Mouse (Mus musculus) heart, adult 10 weeks (tissue): ENCODE data around the gene Katnbl1. TPM values are rescaled to one million over a fixed set of nuclear protein-coding genes. Genes with fewer than 3 reads are reported as not detected.

ENCODE experiments used
- polyA plus RNA-seq: library from polyadenylated mRNA; stranded (reverse); fragments of 350-450 nt; fragmentation: Illumina TruSeq; extraction: RNeasy Lipid Tissue Mini Kit (QIAGEN cat#74804); gene quantifications from one replicate; pipeline ENCODE4 v1.2.3, GENCODE M21; 2014; ENCODE audit warnings: low read depth, low replicate concordance

The Katnbl1 gene
- polyA plus RNA-seq = 5.2 TPM

DNA sequence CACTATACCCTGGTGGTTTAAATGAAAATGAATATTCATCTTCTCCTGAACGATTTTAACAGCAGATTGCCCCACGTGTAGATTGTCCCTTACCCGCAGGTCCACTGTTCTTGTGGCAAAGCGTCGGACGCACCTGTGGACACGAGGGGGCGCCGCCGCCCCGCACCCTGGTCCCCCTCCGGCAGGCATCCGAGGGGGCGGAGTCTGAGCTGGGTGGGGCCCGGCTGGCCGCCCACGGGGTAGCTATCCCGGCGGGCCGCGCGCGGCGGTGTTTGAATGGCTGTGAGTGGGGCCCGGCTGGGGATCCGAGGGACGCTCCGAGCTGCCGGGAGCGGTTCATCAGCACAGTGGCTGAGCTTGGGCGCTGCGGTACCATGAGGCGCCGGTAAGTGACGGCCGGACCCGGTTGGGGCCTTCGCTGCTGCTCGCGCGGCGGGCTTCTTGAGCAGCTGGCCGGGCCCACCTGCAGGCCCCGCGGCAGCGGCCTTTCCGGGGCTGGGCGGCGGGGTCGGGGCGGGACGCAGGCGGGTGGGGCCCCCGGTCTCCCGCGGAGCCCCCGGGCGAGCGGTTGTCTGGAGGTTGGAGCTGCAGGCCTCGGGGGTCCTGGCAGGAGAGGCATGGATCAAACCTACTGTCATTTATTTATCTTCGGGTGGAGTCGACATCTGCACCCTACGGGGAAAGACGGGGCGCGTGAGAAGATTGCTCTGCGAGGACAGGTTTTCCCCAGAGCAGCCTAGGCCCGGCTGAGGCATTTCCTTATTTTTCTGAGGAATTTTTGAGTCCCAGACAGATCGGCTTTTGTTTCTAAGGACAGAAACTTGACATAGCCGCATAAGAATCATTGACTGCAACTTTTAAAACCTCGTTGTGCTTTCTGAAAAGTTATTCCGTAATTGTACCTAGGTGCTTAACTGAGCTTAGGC lies at the start of gene Katnbl1:
Gene Katnbl1 (plus strand): TSS at position 239 of the 926 bp plus-strand sequence.

DNA sequence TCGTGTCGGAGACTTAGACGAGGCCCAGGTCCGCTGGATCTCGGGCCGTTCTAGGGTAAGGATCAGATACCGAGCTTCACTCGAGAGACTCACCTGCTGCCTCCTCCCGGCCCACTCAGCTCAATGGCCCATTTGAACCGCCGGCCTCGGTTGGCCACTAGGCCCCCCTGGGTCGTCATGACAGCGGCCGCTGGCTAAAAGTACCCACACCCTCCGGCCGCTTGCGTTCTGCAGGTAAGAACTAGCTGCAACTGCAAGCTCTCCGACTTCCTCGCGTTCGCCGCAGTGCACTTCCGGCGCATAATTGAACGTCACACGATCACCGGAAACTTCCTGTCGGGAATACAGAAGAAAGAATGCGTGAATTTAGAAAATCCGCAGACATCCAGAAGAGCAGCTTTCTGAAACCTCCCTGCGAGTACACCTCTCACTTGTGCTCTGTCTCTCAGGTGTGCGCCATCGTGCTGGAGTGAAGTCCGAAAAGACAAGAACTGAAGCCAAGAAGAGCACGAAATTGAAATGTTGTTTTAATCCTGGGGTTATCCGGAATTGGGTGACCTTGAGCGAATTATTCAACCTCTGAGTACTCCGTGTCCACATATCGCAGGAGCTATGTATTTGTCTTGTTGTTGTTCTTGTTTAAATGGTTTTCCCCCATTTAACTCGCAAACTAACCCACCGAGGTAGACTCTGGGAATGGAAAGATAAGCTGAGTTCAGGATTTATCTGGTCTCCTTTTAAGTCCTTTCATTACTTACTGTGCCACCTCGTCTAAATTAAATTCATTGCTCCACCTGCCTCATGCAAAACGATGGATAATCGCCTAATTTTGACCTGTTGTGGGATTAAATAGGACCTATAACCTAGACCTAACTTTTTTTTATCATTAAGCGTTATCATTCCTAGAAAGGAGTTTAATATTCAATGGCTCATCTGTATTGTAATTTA lies 11.0 kb upstream of the Katnbl1 start, which contains the start of gene Emc4:
Gene Emc4 (minus strand): TSS at position 302 of the 948 bp plus-strand sequence.

DNA sequence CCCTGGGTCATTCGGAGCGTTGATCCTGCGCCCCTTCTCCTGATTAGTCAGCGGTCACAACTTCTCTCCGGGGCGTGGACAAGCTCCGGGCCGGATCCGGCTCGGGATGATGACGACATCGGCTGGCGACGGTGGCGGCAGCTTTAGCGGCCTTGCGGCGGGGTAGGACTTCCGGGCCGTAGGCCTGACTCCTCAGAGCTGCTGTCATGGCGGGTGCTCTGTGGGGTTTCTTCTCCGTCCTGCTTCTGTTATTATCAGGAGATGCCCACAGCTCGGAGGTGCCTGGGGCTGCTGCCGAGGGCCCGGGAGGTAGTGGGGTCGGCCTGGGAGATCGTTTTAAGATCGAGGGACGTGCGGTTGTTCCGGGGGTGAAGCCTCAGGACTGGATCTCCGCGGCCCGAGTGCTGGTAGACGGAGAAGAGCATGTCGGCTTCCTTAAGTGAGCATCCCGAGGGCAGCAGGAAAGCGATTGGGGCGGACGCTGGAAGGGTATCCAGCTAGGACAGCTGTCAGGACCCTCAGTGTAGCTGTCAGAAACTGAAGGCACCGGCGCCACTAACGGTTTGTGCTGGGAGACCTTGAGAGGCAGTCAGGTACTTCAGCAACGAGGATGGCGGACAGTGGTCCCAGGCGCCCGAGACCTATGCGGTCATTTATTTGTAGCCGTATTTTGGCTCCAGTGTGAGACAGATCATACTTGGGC lies 76.0 kb downstream of the Katnbl1 start, which contains the start of gene Emc7:
Gene Emc7 (plus strand): TSS at position 136 of the 703 bp plus-strand sequence.

Other genes with a start within 250 kb of the Katnbl1 start
- not detected for gene Olfr1316, start 244.2 kb upstream of the Katnbl1 start, polyA plus RNA-seq
- gene Olfr1317, start 238.9 kb upstream of the Katnbl1 start, polyA plus RNA-seq = not detected
- not detected for gene Olfr1318, start 225.0 kb upstream of the Katnbl1 start, polyA plus RNA-seq
- 4.6 TPM for gene Lpcat4, start 139.7 kb upstream of the Katnbl1 start, polyA plus RNA-seq
- not detected for gene Nutm1, start 119.9 kb upstream of the Katnbl1 start, polyA plus RNA-seq
- gene Nop10, start 117.3 kb upstream of the Katnbl1 start, polyA plus RNA-seq = 60.8 TPM
- gene Slc12a6, start 113.4 kb upstream of the Katnbl1 start, polyA plus RNA-seq = 31.5 TPM
- gene Gm21985, start 112.9 kb upstream of the Katnbl1 start, polyA plus RNA-seq = not detected
- 99.6 TPM for gene Emc4, start 11.2 kb upstream of the Katnbl1 start, polyA plus RNA-seq
- gene Emc7, start 75.8 kb downstream of the Katnbl1 start, polyA plus RNA-seq = 17.7 TPM
- gene Chrm5, start 101.6 kb downstream of the Katnbl1 start, polyA plus RNA-seq = not detected
- 20.4 TPM for gene Aven, start 113.8 kb downstream of the Katnbl1 start, polyA plus RNA-seq